In genomic region chr11:93812125-93812868, GRCm38 (mm10) we compare ENCODE assay signal across 9 mouse cellular contexts.
A peak's percentile ranks its signal among the peaks of the same experiment; 100 is the strongest.
DNase-seq lines count a peak whose midpoint lies in the region; ATAC-seq and TF ChIP-seq lines count a peak whose summit lies in the region.
"Had no signal": no experiment of that assay in that cellular context is flagged by ENCODE, and none has a peak within 500 bp of the region (broad histone marks: within the 10 kb centered on the region; RNA-seq: fewer than 3 reads in every experiment).

No protein-coding gene starts in this region.

- H3K27me3 ChIP-seq in intestine, postnatal 0 days (replicated peaks; ENCODE audit: control insufficient read depth, insufficient read depth, low read length): no peaks in the 10 kb centered on the region
- H3K27me3 ChIP-seq in intestine, embryonic 15.5 days (replicated peaks): no peaks in the 10 kb centered on the region
- H3K27me3 ChIP-seq in hindbrain, embryonic 14.5 days (ENCODE audit: control insufficient read depth, insufficient read depth, low read length): no peaks in the 10 kb centered on the region
- no peaks in the 10 kb centered on the region for H3K27me3 ChIP-seq in midbrain, embryonic 13.5 days
- H3K27me3 ChIP-seq: embryonic facial prominence, embryonic 15.5 days had no signal

- no peak overlapping the region for H3K4me2 ChIP-seq in intestine, postnatal 0 days (replicated peaks; ENCODE audit: low read depth)
- H3K4me2 ChIP-seq in intestine, embryonic 15.5 days (replicated peaks): no peak overlapping the region
- no peak overlapping the region for H3K4me2 ChIP-seq in hindbrain, embryonic 14.5 days (replicated peaks)
- H3K4me2 ChIP-seq in midbrain, embryonic 13.5 days (replicated peaks): no peak overlapping the region
- H3K4me2 ChIP-seq: embryonic facial prominence, embryonic 15.5 days had no signal

- H3K9ac ChIP-seq in intestine, postnatal 0 days (ENCODE audit: low read depth, low read length): no peak overlapping the region
- H3K9ac ChIP-seq in intestine, embryonic 15.5 days: no peak overlapping the region
- no peak overlapping the region for H3K9ac ChIP-seq in hindbrain, embryonic 14.5 days
- no peak overlapping the region for H3K9ac ChIP-seq in midbrain, embryonic 13.5 days (replicated peaks)
- H3K9ac ChIP-seq: embryonic facial prominence, embryonic 15.5 days had no signal

- DNase-seq in adrenal gland, postnatal 10 days: peak; percentile 59
- DNase-seq in embryo, embryonic 11.5 days (ENCODE audit: low read depth, low spot score): peak; percentile 43
- DNase-seq in hindbrain, embryonic 14.5 days (ENCODE audit: low spot score): peak; percentile 83
- DNase-seq in left cerebral cortex, adult 18-20 months (ENCODE audit: low spot score in 2 of 2): peak; percentile 66 to 78
- DNase-seq in thymus, postnatal 14 days: peak; percentile 15

- no peak for ATAC-seq in intestine, postnatal 0 days
- ATAC-seq in intestine, embryonic 15.5 days: no peak
- no peak for ATAC-seq in hindbrain, embryonic 14.5 days (ENCODE audit: low FRiP score)
- ATAC-seq in midbrain, embryonic 13.5 days: peak; percentile 73

- no peaks in the 10 kb centered on the region for H3K9me3 ChIP-seq in intestine, postnatal 0 days (ENCODE audit: control insufficient read depth)
- H3K9me3 ChIP-seq in intestine, embryonic 15.5 days: no peaks in the 10 kb centered on the region
- no peaks in the 10 kb centered on the region for H3K9me3 ChIP-seq in hindbrain, embryonic 14.5 days (ENCODE audit: control insufficient read depth, low read length)
- H3K9me3 ChIP-seq in midbrain, embryonic 13.5 days: no peaks in the 10 kb centered on the region
- H3K9me3 ChIP-seq: embryonic facial prominence, embryonic 15.5 days had no signal

- TF ChIP-seq CTCF in intestine, postnatal 0 days (IDR thresholded peaks at IDR 0.05; ENCODE audit: low read depth): peak; percentile 86

- no peaks in the 10 kb centered on the region for H3K36me3 ChIP-seq in intestine, postnatal 0 days (ENCODE audit: control insufficient read depth, insufficient read depth)
- H3K36me3 ChIP-seq in intestine, embryonic 15.5 days: no peaks in the 10 kb centered on the region
- no peaks in the 10 kb centered on the region for H3K36me3 ChIP-seq in hindbrain, embryonic 14.5 days (replicated peaks; ENCODE audit: control insufficient read depth, insufficient read depth)
- no peaks in the 10 kb centered on the region for H3K36me3 ChIP-seq in midbrain, embryonic 13.5 days
- H3K36me3 ChIP-seq: embryonic facial prominence, embryonic 15.5 days had no signal

- no peak overlapping the region for H3K27ac ChIP-seq in intestine, postnatal 0 days (ENCODE audit: low read depth, low read length)
- H3K27ac ChIP-seq in intestine, embryonic 15.5 days: no peak overlapping the region
- H3K27ac ChIP-seq in hindbrain, embryonic 14.5 days: no peak overlapping the region
- H3K27ac ChIP-seq in midbrain, embryonic 13.5 days: no peak overlapping the region
- H3K27ac ChIP-seq: embryonic facial prominence, embryonic 15.5 days had no signal

- WGBS in intestine, postnatal 0 days: 34% methylated on average over 11 of the region's 11 CpGs
- WGBS in intestine, embryonic 15.5 days: 37% methylated on average over 11 of the region's 11 CpGs
- WGBS in hindbrain, embryonic 14.5 days: 38% methylated on average over 11 of the region's 11 CpGs
- WGBS in midbrain, embryonic 13.5 days: 36% methylated on average over 11 of the region's 11 CpGs

- no peaks in the 10 kb centered on the region for H3K4me1 ChIP-seq in intestine, postnatal 0 days (replicated peaks; ENCODE audit: control insufficient read depth, insufficient read depth, low read length)
- no peaks in the 10 kb centered on the region for H3K4me1 ChIP-seq in intestine, embryonic 15.5 days (replicated peaks)
- H3K4me1 ChIP-seq in hindbrain, embryonic 14.5 days (replicated peaks; ENCODE audit: control insufficient read depth, insufficient read depth, low read length): no peaks in the 10 kb centered on the region
- H3K4me1 ChIP-seq in midbrain, embryonic 13.5 days (replicated peaks): 0 out of 2 replicates have a peak, but pooled peaks cover 4% of the 10 kb centered on the region
- H3K4me1 ChIP-seq: embryonic facial prominence, embryonic 15.5 days had no signal

- H3K4me3 ChIP-seq in intestine, postnatal 0 days (ENCODE audit: low read depth, low read length): no peak overlapping the region
- H3K4me3 ChIP-seq in intestine, embryonic 15.5 days (replicated peaks): no peak overlapping the region
- H3K4me3 ChIP-seq in hindbrain, embryonic 14.5 days (replicated peaks; ENCODE audit: low read length): no peak overlapping the region
- no peak overlapping the region for H3K4me3 ChIP-seq in midbrain, embryonic 13.5 days (replicated peaks)
- H3K4me3 ChIP-seq: embryonic facial prominence, embryonic 15.5 days had no signal

Comparison
In these comparisons a context has a peak if more than half of its experiments do, and no peak if none do; other contexts are left out.
1. DNase-seq: peak in every context shown above with its lines; median percentile 83 in hindbrain, embryonic 14.5 days; 72 in left cerebral cortex, adult 18-20 months; 59 in adrenal gland, postnatal 10 days; 43 in embryo, embryonic 11.5 days; 15 in thymus, postnatal 14 days.